Mouse (Mus musculus): ENCODE results near the gene Pik3ip1.

Pik3ip1 gene

DNA sequence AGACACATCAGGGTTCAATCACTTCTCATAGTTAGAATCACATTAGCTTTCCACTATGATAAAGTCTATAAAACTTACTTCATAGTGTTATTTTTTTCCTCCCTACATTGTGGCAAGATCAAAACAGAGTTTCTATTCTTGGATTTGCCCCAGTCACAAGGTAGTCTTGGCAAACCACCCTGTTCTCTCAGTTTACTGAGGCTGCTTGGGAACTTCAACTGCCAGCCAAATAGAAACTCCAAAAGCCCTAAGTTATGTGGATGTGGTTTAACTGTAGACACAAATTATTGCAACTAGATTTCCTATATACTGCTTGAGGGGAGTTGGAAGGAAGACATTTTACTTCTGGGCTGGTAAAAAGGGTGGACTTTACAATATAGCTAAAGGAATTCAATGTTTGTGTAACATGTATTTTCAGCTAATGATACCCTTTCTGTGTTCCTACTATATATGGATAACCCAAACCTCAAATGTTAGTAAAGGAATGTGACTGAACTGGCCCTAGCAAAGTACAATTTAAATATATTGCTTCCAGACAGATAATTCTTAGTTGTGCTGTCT lies at the start of gene Pik3ip1:
Gene Pik3ip1 (plus strand): TSS at position 511 of the 561 bp plus-strand sequence.
- in situ Hi-C loops (cut with MboI; ENCODE audit: low sequenced_read_pairs), result no loop called here

DNA sequence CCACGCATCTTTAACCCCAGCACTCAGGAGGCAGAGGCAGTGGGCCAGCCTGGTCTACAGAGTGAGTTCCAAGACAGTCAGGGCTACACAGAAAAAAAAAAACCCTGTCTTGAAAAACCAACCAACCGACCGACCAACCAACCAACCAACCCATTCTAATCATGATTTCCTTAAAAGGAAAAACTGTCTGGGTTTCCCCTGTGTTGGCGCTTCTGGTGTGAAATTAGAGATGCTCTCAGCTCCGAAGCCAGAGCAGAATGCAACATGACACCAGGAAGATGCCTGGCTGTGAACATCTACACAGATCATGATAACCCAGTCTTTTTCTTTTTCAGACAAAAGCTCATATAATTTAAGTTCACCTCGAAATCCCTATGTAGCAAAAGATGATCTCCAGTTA lies 47.3 kb upstream of the Pik3ip1 start:
- in situ Hi-C loops (cut with MboI; ENCODE audit: low sequenced_read_pairs), result no loop called here

DNA sequence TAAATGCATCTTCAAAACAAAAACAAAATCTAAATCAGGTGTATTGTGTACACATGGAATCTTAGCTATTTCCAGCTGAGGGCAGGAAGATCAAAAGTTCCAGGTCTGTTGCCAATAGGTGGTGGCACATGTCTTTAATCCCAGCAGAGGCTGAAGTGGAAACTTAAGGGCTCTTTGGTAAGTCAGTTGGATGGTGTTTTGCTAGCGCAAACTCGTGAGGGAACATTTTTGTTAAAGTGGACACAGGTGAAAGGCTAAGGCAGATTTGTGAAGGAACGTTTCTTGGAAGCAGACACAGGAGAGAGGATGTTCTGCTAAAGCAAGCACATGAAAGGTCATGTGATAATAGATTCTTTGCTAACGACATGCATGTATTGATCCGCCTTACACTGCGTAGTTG lies 46.6 kb upstream of the Pik3ip1 start:
- in situ Hi-C loops (cut with MboI; ENCODE audit: low sequenced_read_pairs), result no loop called here

DNA sequence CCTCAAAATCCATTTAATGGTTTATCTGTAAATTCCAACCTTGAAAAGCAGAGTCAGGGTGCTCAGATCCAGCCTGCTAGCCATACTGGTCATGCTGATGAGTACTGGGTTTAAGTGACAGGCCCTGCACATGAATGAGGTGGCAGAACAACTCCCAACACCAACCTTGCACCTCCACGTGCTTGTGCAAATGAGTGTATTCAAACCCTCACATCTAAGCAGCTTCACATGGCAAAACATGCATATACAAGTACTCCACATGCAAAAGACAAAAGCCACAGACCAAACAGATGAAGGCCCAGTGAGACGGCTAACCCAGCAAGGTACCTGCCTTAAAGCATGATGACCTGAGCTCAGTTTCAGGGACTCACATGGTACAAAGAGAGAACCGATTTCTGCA lies 44.3 kb upstream of the Pik3ip1 start:
- in situ Hi-C loops (cut with MboI; ENCODE audit: low sequenced_read_pairs), result no loop called here

DNA sequence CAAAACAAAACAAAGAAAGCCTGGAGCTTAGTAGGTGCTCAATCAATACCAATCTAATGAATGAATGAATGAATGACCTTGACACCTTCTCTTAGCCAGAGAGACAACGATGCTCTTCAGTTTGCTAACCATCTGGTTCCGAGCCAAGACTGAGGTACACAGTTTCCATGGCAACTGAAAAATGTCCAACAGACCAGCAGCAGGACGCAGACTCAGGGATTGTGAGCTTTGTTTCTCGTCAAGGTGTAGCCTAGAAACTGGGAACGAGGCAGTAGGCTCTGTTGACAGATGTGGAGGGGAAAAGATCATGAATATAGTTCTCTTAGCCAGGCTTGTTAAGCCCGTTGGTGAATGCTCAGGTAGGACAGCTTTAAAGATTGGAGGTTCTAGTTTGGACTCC lies 43.1 kb upstream of the Pik3ip1 start:
- in situ Hi-C loops (cut with MboI; ENCODE audit: low sequenced_read_pairs), result no loop called here

DNA sequence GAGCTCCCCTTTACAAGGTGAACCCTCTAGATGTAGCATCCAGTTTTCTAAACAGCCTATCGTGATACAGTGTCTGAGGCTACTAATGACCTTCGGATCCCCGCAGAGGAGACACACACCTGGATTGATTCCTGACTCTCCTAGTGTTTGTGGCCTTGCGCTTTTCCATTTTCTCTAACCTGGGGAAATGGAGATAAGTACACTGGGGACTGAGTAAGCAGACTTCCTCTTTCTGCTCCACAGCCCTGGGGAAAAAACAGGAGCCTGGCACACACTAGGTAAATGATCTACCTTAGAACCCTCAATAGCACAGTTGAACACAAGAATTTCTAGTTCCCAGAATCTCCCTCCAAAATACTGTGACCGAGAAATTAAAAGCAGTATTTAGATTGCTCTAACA lies 42.3 kb upstream of the Pik3ip1 start:
- in situ Hi-C loops (cut with MboI; ENCODE audit: low sequenced_read_pairs), result no loop called here

DNA sequence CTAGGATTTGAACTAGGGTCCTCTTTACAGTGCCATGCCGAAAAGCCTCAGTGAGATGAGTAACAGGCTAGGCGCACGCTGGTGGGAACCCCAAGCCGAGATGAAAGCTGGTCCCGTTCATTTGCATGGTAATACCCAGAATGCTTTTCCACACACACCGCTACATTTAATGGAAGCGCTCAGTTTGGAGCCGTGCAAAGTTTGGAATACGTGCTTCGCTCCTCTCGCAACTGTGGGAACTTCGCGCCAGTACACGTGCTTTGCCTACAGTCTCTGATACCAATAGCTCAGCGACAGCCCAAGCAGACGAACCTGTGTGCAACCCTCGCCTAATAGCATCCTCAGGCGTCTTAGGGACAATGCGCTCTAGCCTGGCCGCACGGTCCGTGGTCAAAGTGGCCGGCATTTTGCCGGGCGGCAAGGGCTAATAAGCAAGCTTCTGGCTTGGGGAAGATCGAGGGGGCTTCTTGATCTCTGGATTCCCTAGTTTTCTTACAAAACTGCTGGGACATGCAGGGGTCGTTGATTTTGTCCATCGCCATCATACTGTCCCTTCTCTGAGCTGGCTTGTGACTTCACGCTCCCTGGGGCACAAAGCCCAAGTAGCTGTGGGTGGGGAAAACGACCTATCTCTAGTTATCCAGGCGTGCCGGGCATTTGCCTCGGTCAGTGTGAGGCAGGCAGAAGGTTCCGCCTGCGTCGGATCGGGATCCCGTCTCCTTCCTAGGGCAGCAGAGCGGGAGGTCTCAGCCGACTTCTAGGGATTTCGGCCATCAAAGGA lies 41.5 kb upstream of the Pik3ip1 start, which contains the start of gene Patz1:
Gene Patz1 (plus strand): TSS at position 354 of the 781 bp plus-strand sequence.
- in situ Hi-C loops (cut with MboI; ENCODE audit: low sequenced_read_pairs), result no loop called here

DNA sequence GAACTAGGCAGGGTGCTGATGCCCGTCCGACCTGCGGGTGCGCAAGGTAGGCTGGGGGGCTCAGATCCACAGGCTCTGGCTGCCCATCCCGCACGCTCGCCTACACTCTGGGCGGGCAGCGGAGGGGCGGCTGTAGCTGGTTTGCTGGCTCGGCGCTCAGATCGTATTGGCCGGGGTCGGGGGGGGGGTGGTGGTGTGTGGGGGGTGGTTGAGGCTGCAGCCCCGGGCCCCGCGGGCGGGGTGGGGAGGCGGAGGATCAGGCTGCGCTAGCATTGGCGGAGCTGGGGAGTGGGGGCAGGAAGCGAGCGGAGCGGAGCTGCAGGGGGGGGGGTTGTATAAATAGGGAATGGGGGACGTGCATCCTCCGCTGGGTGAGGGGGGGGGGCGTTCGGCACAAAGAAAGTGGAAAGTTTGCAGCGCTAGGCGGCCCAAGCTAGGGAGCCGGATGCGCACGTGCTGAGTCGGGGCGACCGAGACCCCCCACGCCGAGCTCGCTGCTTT lies 40.8 kb upstream of the Pik3ip1 start:
- in situ Hi-C loops (cut with MboI; ENCODE audit: low sequenced_read_pairs), result no loop called here

DNA sequence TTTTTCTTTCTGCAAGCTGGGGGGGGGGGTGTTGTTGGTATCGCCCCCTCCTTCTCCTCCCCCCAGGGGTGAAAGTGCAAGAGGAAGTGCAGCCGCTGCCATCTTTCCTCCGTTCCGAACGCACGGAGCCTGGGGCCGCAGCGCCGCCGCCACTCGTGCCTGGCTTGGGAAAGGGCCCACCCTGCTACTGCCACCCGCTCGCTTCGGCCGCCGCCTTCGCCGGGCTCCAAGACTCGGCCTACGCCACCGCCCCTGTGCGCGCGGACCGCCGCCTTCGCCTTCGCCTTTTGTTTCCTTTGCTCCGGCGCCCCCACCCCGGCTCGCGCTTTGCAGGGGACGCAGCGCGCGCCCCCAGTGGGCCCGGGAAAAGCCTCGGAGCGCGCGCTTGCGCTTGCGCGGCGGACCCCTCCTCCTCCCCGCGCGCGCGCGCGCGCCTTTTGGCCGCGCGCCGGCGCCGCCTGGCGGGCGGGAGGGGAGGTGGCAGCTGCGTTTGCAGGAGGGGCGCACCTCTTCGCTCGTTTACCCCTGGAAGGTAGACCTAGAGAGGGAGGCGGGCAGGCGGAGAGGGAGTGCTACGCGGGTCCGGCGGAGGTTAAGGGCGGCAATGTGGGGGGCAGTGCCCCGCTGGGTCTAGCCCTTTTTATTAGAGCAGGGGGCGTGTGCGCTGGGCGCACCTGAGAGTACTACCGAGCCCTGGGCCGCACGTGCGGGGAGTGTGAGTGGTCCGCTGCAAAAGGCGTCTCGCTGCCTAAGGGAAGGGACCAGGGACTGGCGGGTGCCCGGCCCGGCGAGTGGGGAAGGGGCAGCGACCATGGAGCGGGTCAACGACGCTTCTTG lies 40.2 kb upstream of the Pik3ip1 start:
- in situ Hi-C loops (cut with MboI; ENCODE audit: low sequenced_read_pairs), result no loop called here

DNA sequence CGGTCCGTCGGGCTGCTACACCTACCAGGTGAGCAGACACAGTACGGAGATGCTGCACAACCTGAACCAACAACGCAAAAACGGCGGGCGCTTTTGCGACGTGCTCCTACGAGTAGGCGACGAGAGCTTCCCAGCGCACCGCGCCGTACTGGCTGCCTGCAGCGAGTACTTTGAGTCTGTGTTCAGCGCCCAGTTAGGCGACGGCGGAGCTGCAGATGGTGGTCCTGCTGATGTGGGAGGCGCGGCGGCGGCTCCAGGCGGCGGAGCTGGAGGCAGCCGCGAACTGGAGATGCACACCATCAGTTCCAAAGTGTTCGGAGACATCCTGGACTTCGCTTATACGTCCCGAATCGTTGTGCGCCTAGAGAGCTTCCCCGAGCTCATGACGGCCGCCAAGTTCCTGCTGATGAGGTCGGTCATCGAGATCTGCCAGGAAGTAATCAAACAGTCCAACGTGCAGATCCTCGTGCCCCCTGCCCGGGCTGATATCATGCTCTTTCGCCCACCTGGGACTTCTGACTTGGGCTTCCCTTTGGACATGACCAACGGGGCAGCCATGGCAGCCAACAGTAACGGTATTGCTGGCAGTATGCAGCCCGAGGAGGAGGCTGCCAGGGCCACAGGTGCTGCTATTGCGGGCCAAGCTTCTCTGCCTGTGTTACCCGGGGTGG lies 39.4 kb upstream of the Pik3ip1 start:
- in situ Hi-C loops (cut with MboI; ENCODE audit: low sequenced_read_pairs), result no loop called here

DNA sequence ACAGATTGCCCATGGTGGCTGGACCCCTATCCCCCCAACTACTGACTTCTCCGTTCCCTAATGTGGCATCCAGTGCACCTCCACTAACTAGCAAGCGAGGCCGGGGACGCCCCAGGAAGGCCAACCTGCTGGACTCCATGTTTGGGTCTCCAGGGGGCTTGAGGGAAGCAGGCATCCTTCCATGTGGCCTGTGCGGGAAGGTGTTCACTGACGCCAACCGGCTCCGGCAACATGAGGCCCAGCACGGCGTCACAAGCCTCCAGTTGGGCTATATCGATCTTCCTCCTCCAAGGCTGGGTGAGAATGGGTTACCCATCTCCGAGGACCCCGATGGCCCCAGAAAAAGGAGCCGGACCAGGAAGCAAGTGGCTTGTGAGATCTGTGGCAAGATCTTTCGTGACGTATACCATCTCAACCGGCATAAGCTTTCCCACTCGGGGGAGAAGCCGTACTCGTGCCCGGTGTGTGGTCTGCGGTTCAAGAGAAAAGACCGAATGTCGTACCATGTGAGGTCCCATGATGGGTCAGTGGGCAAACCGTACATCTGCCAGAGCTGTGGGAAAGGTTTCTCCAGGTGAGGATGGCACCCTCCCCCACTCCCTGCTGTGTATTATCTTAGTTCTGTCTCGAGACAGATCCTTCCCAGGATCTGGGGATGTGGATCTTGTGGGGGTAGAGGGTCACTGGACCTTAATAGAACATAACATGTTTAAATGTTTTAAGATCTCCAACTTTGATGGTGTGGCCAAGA lies 38.7 kb upstream of the Pik3ip1 start:
- in situ Hi-C loops (cut with MboI; ENCODE audit: low sequenced_read_pairs), result no loop called here

DNA sequence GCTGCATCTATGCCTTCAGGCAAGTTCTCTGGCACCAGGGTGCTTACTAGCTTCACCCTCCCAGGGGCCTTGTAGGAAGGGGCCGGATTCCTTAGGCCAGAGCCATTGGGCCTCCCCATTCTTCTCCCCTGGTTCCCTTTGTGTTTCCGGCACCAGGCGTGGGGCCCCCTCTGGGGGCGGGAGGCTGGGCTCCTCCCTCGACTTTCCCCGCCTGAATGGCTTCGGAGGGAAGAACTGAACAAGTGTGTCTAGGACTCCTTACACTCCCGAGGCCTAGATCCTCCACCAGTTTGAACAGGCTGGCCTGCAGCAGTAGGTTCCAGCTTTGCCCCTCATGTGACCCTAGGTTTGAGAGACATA lies 38.2 kb upstream of the Pik3ip1 start:
- in situ Hi-C loops (cut with MboI; ENCODE audit: low sequenced_read_pairs), result no loop called here

DNA sequence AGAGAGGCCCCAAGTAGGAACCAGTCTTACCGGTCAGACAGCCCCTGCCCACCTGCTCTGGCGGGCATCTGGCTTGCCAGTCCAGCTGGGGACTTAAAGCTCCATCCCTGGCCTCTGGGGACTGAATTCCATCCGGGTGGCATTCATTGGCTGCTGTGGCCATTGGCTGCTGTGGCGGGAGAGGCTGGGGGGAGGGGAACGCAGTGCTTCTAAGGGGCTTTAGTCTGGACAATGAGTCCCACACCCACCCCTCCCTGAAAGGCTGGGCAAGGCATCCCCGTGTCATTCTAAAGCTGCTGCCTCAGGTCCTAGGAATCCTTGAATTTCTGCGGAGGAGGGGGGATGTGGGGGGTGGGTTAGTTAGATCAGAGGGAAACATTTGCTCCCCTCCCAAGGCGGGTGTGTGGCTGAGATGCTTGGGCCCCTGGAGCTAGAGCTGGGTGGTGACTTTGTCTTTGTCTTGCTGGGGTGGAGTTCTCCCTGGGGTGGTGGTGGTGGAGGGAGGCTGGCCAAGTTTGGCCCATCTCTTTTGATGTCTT lies 37.4 kb upstream of the Pik3ip1 start:
- in situ Hi-C loops (cut with MboI; ENCODE audit: low sequenced_read_pairs), result no loop called here

DNA sequence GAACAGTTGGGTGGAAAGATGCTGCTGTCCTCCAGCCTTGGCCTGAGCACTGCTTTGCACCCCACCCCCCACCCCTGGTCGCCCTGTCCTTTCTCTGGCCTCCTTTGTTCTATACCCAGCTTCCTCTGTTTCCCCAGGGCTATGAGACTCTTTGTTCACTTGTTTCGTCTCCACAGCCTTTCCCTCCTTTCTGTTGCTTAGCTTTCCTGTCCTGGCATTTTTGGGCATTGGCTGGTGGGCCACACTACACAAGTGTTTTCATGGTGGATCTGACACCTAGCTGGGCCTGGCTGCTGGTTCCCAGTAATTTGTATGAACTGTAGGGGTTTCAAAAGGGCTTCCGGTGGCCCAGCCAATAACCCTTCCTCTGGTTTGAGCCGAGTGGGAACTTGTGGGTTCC lies 36.8 kb upstream of the Pik3ip1 start:
- in situ Hi-C loops (cut with MboI; ENCODE audit: low sequenced_read_pairs), result no loop called here

DNA sequence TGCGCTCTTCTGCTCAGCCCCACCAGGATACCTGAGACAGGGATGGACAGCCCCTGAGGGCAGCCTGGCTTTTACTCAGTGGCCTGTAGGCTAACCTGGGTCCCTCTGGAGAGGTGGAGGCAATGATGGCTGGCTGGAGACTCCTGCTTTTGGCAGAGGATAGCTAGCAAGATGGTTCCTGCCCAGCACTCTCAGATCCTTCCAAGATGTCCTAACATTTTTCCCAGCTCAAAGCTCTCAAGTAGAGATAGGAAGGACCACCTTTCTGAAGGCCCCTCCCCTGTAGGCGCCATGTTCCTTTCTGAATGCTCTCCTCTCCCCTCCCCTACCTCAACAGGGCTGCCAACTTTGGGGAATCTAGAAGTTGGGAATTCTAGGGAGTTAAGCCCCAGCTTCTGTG lies 35.6 kb upstream of the Pik3ip1 start:
- in situ Hi-C loops (cut with MboI; ENCODE audit: low sequenced_read_pairs), result no loop called here

DNA sequence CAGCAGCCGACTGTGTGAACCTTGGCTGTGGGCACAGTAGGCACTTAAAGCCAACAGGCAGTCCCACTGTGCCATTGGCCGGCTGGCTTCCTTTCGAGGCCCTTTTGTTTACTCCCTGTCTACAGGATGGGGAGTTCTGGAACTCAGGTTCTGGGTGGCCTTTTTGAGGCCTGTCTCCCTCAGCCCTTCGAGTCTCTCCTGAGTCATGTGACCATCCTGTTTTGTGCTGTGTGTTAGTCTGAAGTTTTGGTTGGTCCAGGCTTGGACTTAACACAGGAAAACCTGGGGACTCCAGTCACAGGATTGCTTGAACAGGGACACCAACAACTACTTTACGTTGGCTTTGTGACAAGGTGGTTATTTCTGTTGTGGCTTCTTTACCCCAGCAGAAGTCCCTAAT lies 34.1 kb upstream of the Pik3ip1 start:
- in situ Hi-C loops (cut with MboI; ENCODE audit: low sequenced_read_pairs), result no loop called here

DNA sequence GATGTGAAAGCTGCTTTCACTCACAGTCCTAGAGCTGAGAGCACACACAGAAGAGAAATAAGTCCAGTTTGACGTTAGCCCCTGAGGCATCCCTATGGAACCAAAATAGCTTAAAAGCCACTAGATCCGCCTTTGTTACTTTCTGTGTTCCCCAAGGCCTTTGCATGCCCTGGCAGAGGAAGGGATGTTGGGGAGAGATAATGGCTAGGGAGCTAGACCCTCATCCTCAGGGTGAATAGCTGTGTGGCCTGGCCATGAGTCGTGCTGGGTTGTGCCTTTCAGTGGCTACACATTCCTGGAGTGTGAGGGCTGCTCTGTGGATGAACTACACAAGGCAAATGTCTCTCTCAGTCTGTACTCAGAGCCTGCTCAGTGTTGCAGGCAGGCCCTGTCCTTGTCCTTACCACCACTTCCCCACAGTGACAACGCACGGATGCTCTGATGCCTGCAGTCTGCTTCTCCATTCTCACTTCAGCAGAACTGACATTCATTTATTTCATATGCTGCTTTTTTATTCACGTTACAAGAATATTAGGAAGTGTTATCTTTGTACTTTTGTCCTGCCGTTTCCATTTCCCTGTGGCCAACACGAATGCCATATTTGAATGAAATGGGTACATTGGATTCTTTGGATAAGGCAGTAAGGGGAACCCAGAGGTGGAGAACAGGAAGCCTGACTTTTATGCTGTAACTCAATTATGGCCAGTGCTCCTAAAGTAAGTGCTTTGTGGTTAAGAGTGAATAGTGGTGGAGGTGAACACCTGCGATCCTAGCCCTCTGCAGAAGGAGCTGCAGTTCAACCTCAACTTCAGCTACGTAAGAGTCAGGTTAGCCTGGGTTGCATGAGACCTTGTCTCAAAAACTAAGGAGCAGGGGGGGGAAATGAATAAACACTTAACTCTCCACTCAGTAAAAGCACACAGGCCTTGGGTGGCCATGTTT lies 32.1 kb upstream of the Pik3ip1 start:
- in situ Hi-C loops (cut with MboI; ENCODE audit: low sequenced_read_pairs), result no loop called here

DNA sequence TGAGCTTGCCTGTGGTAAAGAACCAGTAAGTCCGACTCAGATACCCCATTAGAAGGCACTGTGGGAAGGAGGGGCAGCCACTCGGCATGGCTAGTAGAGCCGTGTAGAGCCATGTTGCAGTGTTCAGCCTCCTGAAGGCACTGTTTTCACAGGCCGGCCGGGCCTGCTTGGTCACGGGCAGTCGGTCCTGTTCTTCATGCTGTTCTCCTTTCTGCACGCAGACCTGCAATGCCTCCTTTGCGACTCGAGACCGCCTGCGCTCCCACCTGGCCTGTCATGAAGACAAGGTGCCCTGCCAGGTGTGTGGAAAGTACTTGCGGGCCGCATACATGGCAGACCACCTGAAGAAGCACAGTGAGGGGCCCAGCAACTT lies 31.4 kb upstream of the Pik3ip1 start:
- in situ Hi-C loops (cut with MboI; ENCODE audit: low sequenced_read_pairs), result no loop called here

DNA sequence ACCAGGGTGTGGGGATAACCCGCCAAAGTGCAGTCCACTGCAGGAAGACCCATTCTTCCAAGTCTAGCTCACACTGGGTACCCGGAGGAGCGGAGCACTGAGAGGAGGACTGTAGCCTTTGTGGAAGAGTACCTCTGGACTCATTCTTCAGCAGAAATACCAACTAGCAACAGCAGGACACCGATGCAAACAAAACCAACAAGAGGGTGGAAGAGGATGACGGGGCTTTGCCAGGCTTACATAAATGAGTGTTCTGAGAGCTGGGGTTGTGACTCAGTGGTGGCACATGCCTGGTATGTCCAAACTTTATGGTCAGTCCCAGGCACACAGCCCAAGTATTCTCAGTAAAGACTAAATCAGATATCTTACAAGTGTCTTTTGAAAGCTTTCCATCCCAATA lies 29.1 kb upstream of the Pik3ip1 start:
- in situ Hi-C loops (cut with MboI; ENCODE audit: low sequenced_read_pairs), result no loop called here
